Mouse (Mus musculus) cerebellum, postnatal 4 days (tissue): ENCODE data around the gene Clybl.

Source experiments
- DNase-seq, 2 experiments: peaks; one replicate each; pipeline ENCODE4 v3.0.0; 2022; ENCODE audit warnings: low spot score in 2 of 2, mixed read lengths in 1 of 2

Clybl gene

GRCm38 (mm10) chr14:122181078-122181814, at the start of gene Clybl:
Clybl (plus strand) TSS chr14:122181704.
- DNase-seq: peak; percentile 79 to 88

GRCm38 (mm10) chr14:122136368-122136928, 45.1 kb upstream of the Clybl start:
- no peak for DNase-seq

DNA sequence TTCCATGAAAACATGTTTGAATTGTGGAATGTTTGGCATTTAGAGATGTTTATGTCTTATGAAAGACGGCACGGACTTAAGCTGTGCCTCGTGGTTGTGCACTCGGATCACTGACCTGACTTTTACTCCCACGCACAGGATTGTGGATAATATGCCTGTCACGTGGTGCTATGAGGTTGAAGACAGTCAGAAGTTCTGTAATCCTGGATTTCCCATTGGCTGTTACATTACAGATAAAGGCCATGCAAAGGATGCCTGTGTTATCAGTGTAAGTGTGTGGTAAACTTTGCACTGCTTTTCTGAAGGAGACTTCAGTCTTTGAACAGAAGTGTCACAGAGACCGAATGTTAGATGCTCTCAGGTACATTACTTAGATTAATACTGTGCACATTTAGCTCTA, 44.3 kb upstream of the Clybl start:
- DNase-seq: no peak

GRCm38 (mm10) chr14:122140126-122140525, 41.4 kb upstream of the Clybl start:
- DNase-seq: no peak

GRCm38 (mm10) chr14:122143585-122144269, 37.8 kb upstream of the Clybl start:
- DNase-seq: no peak

- DNase-seq: no peak
These were observed 36.1 kb upstream of the Clybl start for GRCm38 (mm10) chr14:122145374-122145773.

- no peak for DNase-seq
These were observed 30.9 kb upstream of the Clybl start for GRCm38 (mm10) chr14:122150616-122151015.

DNA sequence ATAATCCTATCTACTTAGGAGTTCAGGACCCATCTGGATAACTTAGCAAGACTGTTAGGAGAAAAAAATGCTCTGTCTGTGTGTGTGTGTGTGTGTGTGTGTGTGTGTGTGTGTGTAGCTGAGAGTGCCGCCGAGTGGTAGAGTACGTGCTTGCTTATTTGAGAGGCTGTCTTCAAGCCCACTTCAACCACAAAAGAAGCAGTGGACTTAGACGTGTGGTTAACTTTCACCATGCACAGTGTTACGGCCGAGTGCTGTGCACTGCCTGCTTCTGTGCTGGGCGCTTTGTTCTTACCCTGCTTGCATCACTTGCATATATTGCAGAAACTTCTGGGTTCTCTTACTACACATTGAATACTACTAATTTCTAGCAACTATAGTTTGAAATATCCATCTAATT, 23.8 kb upstream of the Clybl start:
- DNase-seq: no peak

DNA sequence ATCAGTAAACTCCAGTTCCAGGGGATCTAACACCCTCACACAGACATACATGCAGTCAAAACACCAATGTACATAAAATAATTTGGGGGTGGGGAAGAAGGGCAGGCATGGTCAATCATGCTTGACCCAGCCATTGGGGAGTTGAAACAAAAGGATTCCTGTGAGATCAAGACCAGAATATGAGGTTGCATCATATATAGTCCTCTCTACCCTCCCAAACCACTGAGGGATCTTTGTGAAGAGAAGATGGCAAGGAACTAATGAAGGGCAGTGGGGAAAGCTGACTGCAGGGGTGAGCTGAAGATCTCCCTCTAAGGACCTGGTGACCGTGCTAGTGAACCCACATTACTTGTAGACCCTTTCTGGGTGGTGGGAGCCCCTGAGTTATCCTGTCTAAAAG, 20.6 kb upstream of the Clybl start:
- DNase-seq: no peak

DNA sequence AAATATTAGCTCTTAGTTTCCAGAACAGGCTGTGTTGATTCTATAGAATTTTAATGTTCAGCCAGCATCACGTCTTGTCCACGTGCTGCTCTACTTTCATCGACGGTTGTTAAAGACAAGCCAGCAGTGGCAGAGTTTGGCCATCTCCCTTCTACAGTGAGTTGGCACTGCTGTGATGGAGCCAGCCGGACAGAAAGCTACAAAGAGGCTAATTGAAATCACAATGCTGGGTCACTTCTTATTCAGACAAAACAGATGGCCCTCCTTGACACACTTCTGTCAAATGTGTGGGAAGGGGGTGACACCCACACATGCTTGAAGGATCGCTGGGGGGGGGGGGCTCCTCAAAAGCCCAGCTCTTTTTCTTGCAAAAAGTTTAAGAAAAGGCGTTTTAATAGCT, 12.6 kb upstream of the Clybl start:
- no peak for DNase-seq

DNA sequence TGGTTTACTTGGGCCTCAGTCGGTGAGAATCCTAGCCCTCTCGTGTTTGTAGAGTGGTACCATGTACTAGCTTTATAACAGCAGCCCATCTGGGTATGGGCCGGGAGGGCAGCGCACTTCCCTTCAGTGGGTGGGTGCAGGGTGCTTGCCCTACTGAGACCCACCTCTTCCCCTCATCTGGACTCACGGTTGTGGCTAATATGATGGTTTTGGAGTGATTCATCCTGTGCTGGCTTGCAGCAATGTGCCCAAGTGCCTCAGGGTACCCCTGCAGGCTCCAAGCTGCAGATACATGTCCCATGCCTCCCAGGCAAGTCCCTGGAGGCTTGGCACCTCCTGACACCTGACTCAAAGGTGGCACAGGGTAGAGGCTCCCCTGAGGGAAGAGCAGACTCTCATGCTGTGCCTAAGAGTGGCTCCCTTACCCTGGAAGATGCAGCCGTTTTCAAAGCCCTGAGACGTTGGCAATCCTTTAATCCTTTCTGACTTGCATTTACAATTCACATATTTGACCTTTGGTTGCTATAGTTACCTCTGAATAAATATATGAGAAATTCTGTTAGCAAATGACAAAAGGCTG, 11.2 kb upstream of the Clybl start:
- DNase-seq: no peak

DNA sequence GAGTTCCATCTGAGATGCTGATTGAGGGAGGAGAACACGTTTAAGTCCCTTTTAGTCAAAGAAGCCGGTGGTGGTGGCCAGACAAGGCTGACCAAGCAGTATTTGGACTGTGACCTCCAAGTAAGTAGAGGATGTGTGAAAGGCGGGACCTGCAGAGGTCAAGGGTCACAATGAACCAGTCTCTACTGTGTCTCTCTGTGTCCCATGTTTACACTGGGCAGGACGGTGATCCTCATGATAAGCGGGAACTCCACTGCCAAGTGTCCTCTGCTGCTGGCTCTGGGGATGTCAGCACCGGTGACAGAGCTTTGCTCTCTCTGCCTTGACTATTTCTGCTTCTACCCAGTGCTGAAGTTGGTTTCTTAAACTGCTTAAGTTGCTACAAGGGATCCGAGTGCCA, 10.5 kb upstream of the Clybl start:
- DNase-seq: no peak

- DNase-seq: no peak
These were observed 5.2 kb upstream of the Clybl start for GRCm38 (mm10) chr14:122176263-122176798.

- no peak for DNase-seq
These were observed 2.2 kb upstream of the Clybl start for GRCm38 (mm10) chr14:122179262-122179661.

DNA sequence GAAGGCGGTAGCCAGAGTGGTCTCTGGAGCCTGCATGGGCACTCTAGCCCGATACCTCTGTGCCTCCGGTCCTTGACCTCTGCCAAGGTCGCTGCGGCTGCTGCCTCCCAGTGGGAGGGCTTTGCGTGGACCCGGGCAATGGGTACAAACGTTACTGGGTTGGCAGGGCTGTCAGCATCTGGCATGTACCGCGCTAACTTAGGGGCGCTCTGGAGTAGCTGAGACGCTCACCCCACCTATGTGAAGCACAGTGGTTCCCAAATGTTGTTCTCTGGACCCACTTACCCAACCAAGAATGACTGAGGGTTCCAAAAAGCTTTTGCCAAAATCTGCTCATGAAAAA, 282 bp downstream of the Clybl start:
- no peak for DNase-seq

DNA sequence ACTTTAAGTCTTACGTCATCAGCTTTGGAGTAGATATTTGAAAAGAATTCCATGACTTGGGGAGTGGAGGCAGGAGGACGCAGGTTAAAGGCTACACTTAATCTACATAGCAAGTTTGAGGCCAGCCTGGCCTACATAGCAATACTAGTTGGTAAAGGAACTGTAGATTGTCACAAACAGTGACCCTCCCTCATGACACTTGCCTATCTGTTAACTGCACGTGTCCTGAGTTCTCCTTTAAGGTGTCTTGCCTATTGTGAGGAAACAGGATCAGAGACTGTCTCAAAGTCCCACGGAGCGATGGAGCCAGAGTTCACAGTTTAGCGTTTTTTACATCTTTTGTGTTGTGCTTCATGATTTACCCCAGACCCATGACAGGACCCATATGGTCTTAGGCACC, 716 bp downstream of the Clybl start:
- no peak for DNase-seq

- DNase-seq: no peak
These were observed 2.5 kb downstream of the Clybl start for GRCm38 (mm10) chr14:122183974-122184373.

- no peak for DNase-seq
These were observed 6.7 kb downstream of the Clybl start for GRCm38 (mm10) chr14:122188250-122188649.

DNA sequence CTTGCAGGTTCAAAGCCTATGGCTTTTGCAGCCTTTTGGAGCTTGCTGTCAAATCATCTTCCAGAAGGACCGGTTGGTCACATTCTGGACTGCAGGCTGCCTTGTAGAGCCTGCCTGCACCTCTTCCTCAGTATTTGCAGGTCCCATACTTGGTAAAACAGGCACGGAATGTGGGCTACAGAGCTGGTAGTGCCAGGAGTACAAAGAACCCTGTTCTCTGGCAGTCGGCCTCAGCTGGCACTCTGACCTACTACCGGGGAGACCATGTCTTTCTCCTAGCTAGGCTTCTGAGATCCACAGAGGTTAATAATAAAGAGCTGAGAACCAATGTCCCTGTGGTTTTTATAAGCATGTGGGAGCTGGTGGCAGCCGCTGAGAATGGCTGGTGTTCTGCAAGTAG, 8.4 kb downstream of the Clybl start:
- DNase-seq: no peak

DNA sequence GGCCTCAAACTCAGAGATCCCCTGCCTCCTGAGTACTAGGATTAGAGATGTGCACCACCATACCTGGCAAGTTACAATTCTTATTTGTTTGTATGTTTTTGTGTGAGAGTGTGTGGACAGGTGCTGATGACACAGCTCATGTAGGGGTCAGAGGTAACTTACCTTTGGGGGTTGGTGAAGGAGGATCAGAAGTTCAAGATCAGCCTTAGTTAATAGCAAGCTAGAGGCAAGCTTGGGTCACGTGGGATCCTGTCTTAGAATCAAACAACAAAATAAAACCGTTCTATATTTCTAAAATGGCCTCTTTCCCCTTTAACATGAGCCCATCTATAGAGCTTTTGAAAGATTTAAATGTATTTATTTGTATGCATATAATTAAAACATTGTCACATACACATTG, 9.0 kb downstream of the Clybl start:
- no peak for DNase-seq

GRCm38 (mm10) chr14:122190941-122191510, 9.5 kb downstream of the Clybl start:
- peak; percentile 55 to 77 for DNase-seq

DNA sequence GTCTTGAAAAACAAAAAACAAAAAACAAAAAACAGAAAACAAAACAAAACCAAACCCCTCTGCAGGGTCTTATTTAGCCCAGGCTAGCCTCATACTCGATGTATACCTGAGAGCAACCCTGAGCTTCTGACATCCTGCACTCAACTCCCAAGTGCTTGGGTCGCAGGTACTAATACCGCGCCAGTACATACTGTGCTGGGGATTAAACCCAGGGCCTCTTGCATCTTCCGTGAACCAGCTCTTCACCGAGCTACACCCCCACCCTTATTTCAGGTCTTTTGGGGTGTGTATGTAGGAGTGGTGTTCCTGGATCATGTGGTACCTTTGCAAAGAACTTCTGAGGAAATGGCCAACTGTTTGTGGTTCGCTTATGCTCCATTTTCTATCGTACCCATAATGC, 13.1 kb downstream of the Clybl start:
- DNase-seq: no peak
